Mouse (Mus musculus) embryonic fibroblast, embryonic 13.5 days (primary cell): Measurements from ENCODE around the gene Prdm16.

Experiments used
- CTCF ChIP-seq: IDR thresholded peaks from 2 replicates; pipeline ENCODE4 v1.5.1; 2011; ENCODE audit warnings: mild to moderate bottlenecking, control low read depth, low read length, moderate library complexity, borderline replicate concordance; ENCODE audit not compliant: insufficient read depth
- POLR2A ChIP-seq: IDR thresholded peaks from 2 replicates; pipeline ENCODE4 v1.6.1; 2011; ENCODE audit warnings: low read depth, mild to moderate bottlenecking, control low read depth, low read length, moderate library complexity

- no peak for TF ChIP-seq CTCF
- no peak for TF ChIP-seq POLR2A
Measured at GRCm38 (mm10) chr4:154396652-154397301, 239.9 kb downstream of the Prdm16 start.
